Mouse (Mus musculus): Measurements from ENCODE around the gene Klf11. TPM values are rescaled to one million over a fixed set of nuclear protein-coding genes. Genes with fewer than 3 reads are reported as not detected.

Klf11 gene
- polyA plus RNA-seq, 1 experiment: not detected

- Histone ChIP-seq H3K4me1 (ENCODE audit: control insufficient read depth, insufficient read depth, low read length) (peaks cover 11% of the 10 kb centered on the region), H3K27ac (ENCODE audit: insufficient read depth, low read depth, low read length) (no peak overlapping the region), H3K4me3 (ENCODE audit: insufficient read depth, low read depth, low read length) (no peak overlapping the region)
- 76% methylated on average over 1 of the region's 1 CpGs for WGBS
- TF ChIP-seq CTCF (IDR thresholded peaks at IDR 0.05; ENCODE audit: insufficient read depth, low read depth, low read length): no peak
- TF ChIP-seq POLR2A (IDR thresholded peaks at IDR 0.05; ENCODE audit: insufficient read depth, low read depth, low read length): no peak
Observed at GRCm38 (mm10) chr12:24648094-24648493, 3.0 kb upstream of the Klf11 start.

- peaks cover 17% of the 10 kb centered on the region for H3K4me1 ChIP-seq (ENCODE audit: control insufficient read depth, insufficient read depth, low read length)
- WGBS: 6% methylated on average over 22 of the region's 22 CpGs
- no peak for TF ChIP-seq POLR2A (IDR thresholded peaks at IDR 0.05; ENCODE audit: insufficient read depth, low read depth, low read length)
- TF ChIP-seq CTCF (IDR thresholded peaks at IDR 0.05; ENCODE audit: insufficient read depth, low read depth, low read length): no peak
- peak overlapping the region; percentile 82 for H3K4me3 ChIP-seq (ENCODE audit: insufficient read depth, low read depth, low read length)
- H3K27ac ChIP-seq (ENCODE audit: insufficient read depth, low read depth, low read length): peak overlapping the region; percentile 63
Observed at GRCm38 (mm10) chr12:24650415-24651062, 535 bp upstream of the Klf11 start.

- Histone ChIP-seq H3K4me1 (ENCODE audit: control insufficient read depth, insufficient read depth, low read length) (peaks cover 19% of the 10 kb centered on the region), H3K4me3 (ENCODE audit: insufficient read depth, low read depth, low read length) (peak overlapping the region; percentile 82), H3K27ac (ENCODE audit: insufficient read depth, low read depth, low read length) (peak overlapping the region; percentile 74)
- WGBS: 2% methylated on average over 36 of the region's 36 CpGs
- no peak for TF ChIP-seq CTCF (IDR thresholded peaks at IDR 0.05; ENCODE audit: insufficient read depth, low read depth, low read length)
- TF ChIP-seq POLR2A (IDR thresholded peaks at IDR 0.05; ENCODE audit: insufficient read depth, low read depth, low read length): peak; percentile 46; the same call in 1 of the 2 replicates
Observed at GRCm38 (mm10) chr12:24651642-24652342, 718 bp downstream of the Klf11 start.

GRCm38 (mm10) chr12:24654065-24654862, 3.2 kb downstream of the Klf11 start:
- WGBS: 72% methylated on average over 16 of the region's 16 CpGs
- Histone ChIP-seq H3K4me1 (ENCODE audit: control insufficient read depth, insufficient read depth, low read length) (peaks cover 19% of the 10 kb centered on the region), H3K27ac (ENCODE audit: insufficient read depth, low read depth, low read length) (no peak overlapping the region), H3K4me3 (ENCODE audit: insufficient read depth, low read depth, low read length) (no peak overlapping the region)
- no peak for TF ChIP-seq POLR2A (IDR thresholded peaks at IDR 0.05; ENCODE audit: insufficient read depth, low read depth, low read length)
- TF ChIP-seq CTCF (IDR thresholded peaks at IDR 0.05; ENCODE audit: insufficient read depth, low read depth, low read length): no peak

- Histone ChIP-seq H3K4me1 (ENCODE audit: control insufficient read depth, insufficient read depth, low read length) (peaks cover 14% of the 10 kb centered on the region), H3K4me3 (ENCODE audit: insufficient read depth, low read depth, low read length) (no peak overlapping the region), H3K27ac (ENCODE audit: insufficient read depth, low read depth, low read length) (no peak overlapping the region)
- WGBS: 74% methylated on average over 3 of the region's 3 CpGs
- TF ChIP-seq POLR2A (IDR thresholded peaks at IDR 0.05; ENCODE audit: insufficient read depth, low read depth, low read length): no peak
- TF ChIP-seq CTCF (IDR thresholded peaks at IDR 0.05; ENCODE audit: insufficient read depth, low read depth, low read length): no peak
Observed at GRCm38 (mm10) chr12:24656436-24656835, 5.4 kb downstream of the Klf11 start.

- TF ChIP-seq POLR2A (IDR thresholded peaks at IDR 0.05; ENCODE audit: insufficient read depth, low read depth, low read length) (no peak), CTCF (IDR thresholded peaks at IDR 0.05; ENCODE audit: insufficient read depth, low read depth, low read length) (no peak)
- no peak overlapping the region for H3K4me3 ChIP-seq (ENCODE audit: insufficient read depth, low read depth, low read length)
- H3K4me1 ChIP-seq (ENCODE audit: control insufficient read depth, insufficient read depth, low read length): peaks cover 8% of the 10 kb centered on the region
- WGBS: 93% methylated on average over 4 of the region's 4 CpGs
- no peak overlapping the region for H3K27ac ChIP-seq (ENCODE audit: insufficient read depth, low read depth, low read length)
Observed at GRCm38 (mm10) chr12:24658998-24659397, 7.9 kb downstream of the Klf11 start.

GRCm38 (mm10) chr12:24659923-24660322, 8.8 kb downstream of the Klf11 start:
- TF ChIP-seq POLR2A (IDR thresholded peaks at IDR 0.05; ENCODE audit: insufficient read depth, low read depth, low read length): no peak
- H3K4me1 ChIP-seq (ENCODE audit: control insufficient read depth, insufficient read depth, low read length): peaks cover 3% of the 10 kb centered on the region; the same call in 1 of the 2 replicates
- WGBS: 91% methylated on average over 9 of the region's 9 CpGs
- H3K4me3 ChIP-seq (ENCODE audit: insufficient read depth, low read depth, low read length): no peak overlapping the region
- H3K27ac ChIP-seq (ENCODE audit: insufficient read depth, low read depth, low read length): no peak overlapping the region

- 79% methylated on average over 4 of the region's 4 CpGs for WGBS
- Histone ChIP-seq H3K4me1 (ENCODE audit: control insufficient read depth, insufficient read depth, low read length) (0 out of 2 replicates have a peak, but pooled peaks cover 2% of the 10 kb centered on the region), H3K27ac (ENCODE audit: insufficient read depth, low read depth, low read length) (no peak overlapping the region), H3K4me3 (ENCODE audit: insufficient read depth, low read depth, low read length) (no peak overlapping the region)
- no peak for TF ChIP-seq CTCF (IDR thresholded peaks at IDR 0.05; ENCODE audit: insufficient read depth, low read depth, low read length)
- TF ChIP-seq POLR2A (IDR thresholded peaks at IDR 0.05; ENCODE audit: insufficient read depth, low read depth, low read length): no peak
Observed at GRCm38 (mm10) chr12:24661100-24661499, 10.0 kb downstream of the Klf11 start.

GRCm38 (mm10) chr12:24662131-24662530, 11.1 kb downstream of the Klf11 start:
- TF ChIP-seq POLR2A (IDR thresholded peaks at IDR 0.05; ENCODE audit: insufficient read depth, low read depth, low read length): no peak
- TF ChIP-seq CTCF (IDR thresholded peaks at IDR 0.05; ENCODE audit: insufficient read depth, low read depth, low read length): no peak
- Histone ChIP-seq H3K4me1 (ENCODE audit: control insufficient read depth, insufficient read depth, low read length) (no peaks in the 10 kb centered on the region), H3K4me3 (ENCODE audit: insufficient read depth, low read depth, low read length) (no peak overlapping the region), H3K27ac (ENCODE audit: insufficient read depth, low read depth, low read length) (no peak overlapping the region)
- WGBS: 94% methylated on average over 5 of the region's 5 CpGs

All from olfactory bulb, adult 2 months (tissue).